Mouse (Mus musculus) erythroblast, embryonic 14.5 days (primary cell): ENCODE results near the gene B4galnt4.

Experiments used
- GATA1 ChIP-seq: IDR thresholded peaks from 2 replicates; pipeline ENCODE4 v1.6.1; 2012; ENCODE audit warnings: low read length, inconsistent platforms, mixed read lengths
- TAL1 ChIP-seq: IDR thresholded peaks from 3 replicates; pipeline ENCODE4 v1.6.1; 2012; ENCODE audit warnings: low read length, inconsistent platforms, mixed read lengths

DNA sequence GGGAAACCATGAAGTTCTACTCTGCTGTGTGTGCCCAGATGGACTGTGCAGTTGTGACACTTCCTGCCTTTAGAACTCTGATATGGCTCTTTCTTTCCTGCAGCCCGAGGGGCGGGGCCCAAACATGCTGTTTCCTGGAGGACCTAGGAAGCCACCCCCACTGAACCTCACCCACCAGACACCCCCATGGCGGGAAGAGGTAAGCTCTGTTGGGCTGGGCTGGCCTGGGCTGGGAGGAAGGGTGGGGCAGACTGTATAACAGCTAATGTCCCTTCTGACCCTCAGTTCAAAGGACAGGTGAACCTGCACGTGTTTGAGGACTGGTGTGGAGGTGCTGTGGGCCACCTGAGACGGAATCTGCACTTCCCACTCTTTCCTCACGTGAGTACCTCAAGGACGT lies 3.3 kb downstream of the B4galnt4 start:
- TF ChIP-seq GATA1 (no peak), TAL1 (no peak)
